Mouse (Mus musculus) liver (tissue): ENCODE results near the gene Alk.

Experiments
- DNase-seq: peaks from one replicate; pipeline ENCODE4 v3.0.0-alpha.2; 2020; ENCODE audit warnings: mixed read lengths

Gene Alk

DNA sequence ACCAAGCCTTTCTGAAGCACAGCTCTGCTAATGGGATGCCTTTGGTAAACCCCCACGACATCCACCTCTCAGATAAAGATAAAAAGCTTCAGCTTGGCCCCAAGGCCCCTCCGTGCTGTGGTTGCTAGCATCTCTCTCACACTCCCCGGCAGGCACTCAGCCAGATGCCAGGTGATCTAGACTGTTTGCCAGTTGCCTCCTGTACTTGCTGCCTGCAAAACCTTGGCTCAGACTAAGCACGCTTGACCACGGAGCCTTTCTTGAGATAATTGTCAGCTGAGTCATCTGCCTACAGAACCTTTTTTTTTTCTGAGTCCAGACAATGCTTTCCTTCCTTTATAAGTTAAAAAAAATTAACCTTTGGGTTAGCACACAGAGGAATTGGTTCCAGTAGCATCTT lies 486.1 kb downstream of the Alk start:
- DNase-seq = no peak

DNA sequence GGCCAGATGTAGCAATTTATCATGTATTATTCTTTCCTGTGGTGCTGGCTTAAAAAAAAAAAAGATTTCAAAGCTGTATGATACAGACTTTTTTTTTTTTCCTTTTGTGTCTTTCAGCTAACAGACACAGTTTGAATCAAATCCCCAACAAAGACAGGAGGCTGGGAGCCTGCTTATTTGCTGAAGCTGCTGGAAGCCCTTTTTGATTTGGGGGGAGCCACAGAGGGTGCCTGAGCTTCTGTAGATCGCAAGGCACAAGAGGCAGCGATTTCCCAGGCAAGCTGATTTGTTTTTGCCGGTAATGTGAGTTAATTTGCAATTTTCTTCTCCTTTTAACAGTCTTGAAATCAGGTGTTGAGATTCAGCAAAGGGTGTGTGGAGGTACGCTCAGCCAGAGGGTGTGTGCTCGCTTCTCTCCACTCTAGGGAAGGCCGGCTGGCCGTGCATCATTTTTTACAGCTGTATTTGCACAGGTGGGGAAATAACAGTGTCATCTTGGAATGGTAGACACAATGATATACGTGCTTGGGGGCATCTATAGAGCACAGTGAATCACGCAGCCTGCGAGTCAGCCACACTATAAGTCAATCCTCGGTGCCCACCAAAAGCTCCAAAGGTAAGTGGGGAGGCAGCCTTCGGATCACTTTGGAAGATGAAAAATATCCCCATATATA lies 489.0 kb downstream of the Alk start:
- no peak for DNase-seq

DNA sequence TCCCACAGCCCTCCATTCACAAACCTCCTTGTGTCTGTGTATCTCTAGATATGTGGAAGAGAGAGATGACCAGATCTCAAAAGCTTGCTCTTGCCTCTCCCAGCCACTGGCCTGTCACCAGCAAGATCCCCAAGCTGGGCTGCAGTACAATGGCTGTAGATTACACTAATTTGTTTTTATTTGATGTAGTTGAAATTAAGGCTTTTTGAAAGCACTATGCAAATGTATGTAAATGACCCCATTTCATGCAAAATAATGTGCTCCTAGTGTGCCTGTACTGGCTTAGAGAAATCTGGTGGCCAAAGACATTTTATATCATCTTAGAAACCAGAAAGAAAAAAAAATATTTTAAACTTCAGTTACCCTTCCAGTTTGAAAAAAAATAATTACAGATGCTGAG lies 492.4 kb downstream of the Alk start:
- DNase-seq = no peak

DNA sequence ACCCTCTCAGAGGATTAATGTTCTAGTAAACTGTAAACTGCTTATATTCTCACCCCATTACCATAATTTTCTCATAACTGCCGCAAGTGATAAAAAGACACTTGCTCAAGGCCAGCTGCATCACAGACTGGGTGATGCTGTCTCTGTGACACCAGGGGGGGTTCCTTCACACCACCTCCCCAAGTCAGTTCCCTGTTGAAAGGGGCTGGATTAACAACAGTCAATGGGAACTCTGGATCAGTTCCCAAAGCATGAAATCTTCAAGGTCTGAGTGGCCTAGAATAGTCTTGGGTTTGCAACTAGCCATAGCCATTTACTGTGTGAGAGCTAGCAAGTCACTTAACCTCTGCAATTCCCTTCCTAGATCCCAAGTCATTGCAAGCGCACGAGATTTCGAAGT lies 492.9 kb downstream of the Alk start:
- no peak for DNase-seq

DNA sequence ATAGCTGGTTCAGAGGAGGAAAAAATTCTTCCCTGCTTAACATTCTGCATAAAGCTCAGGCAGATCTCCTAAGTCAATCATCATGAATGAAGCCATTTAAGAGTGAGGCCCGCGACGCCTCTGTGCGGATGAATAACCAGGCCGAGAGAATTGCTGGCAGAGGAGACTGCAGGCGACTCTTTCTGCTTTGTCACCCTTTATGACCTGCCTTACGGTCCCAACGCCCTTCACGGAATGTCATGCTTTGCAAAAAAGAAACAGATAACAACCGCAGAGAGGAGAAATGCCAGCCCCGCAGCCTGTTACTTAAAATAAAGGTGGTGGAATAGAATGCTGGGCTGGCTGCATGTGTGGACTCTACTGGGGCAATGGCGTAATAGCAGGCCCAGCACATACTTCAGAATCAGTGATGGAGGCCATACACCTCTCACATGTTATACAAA lies 517.1 kb downstream of the Alk start:
- no peak for DNase-seq

DNA sequence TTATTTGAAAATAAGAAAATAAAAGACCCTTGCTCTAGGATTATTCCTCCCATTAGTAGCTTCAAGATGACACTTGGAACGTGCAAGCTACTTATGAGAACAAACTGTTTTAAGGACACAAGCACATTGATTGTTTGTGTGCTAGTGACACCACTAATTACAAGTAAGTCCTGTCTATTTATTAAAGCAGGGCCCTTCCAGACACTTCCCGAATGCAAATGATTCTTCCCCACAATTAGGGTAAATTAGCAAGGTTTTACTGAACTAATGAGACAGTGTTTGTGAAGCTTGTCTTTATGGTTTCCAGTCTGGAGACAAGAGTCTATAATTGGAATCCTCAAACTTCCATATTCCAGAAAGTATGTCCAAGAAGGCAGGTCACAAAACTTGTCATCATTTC lies 523.0 kb downstream of the Alk start:
- DNase-seq = no peak

DNA sequence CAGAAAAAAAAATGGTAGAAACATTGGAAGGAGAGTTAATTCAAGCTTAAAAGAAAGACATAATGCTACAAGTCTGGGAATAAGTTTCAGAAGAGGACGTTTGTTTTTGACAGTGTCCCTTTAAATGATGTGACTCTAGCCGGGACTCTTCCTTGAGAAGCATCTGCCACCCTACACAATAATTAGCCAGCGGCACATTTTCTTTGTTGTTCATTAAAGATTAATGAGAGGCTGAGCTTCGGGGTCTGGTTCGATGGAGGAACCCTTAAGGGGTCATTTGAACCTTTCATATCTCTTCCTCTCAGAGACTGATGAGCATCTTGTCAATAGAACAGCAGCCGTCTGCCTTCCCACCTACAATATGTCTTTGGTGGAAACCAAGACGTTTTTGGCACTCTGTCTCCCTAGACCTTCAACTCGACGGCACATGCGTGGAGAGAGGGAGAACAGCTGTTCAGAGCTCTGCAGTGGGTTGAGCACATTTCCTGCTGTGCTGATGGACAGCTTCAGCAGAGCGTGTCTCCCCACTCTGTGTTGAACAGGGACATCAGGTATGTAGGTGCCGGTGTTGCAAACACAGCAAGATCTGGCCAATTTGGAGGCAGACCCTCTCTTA lies 528.0 kb downstream of the Alk start:
- DNase-seq = no peak

DNA sequence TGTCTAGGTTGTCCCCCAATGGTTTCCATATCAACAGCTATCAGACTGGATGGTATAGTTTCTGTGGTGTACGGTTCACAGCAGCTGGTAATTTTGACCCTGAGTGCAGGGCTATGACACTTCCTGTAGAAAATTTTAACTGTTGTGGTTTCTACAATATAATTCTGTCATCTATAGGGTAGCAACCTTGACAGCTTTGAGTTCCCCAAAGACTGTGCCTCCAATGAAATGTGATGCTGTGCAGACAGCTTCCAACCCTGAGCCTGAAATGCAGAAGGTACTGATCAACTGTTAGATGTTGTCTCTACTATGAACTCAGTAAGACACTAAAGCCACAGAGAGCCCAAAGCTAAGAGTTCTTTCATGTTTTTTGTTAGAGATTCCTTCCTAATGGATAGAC lies 532.6 kb downstream of the Alk start:
- no peak for DNase-seq

DNA sequence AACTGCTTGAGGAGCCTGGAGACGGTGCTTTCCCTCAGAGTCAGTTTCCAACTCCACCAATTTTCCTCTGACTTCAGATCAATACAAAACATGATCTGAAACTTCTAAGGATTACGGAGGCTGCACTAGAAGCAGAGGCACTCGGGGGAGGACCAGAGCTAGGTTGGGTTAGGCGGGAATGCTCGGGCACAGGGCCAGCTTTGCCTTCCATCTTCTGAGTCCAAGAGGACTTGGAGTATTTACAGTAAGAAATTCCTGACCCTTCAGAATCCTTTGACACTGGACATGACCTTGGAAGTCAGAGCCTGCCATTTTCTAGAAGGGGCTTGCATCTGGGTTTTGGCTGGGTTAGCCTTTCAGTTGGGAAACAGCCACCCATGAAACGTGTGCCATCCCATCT lies 536.3 kb downstream of the Alk start:
- DNase-seq = no peak

DNA sequence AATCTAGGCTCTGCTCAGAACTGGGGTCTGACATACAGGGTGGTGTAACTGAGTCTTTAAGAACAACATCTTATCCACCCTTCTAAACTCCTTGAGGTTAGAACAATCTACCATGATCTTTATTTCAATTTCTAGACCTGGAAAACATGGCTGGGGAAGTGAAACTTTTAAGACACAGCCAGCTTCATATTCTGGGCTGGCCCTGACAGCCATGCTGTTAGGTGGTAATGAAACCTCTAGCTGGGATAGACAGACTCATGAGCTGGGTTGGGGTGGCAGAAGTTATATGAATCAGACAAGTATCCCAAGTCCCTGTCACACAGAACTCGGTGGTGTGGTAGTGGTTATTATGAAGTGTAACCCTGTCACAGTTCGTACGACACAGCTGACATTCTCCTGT lies 541.4 kb downstream of the Alk start:
- DNase-seq = no peak

DNA sequence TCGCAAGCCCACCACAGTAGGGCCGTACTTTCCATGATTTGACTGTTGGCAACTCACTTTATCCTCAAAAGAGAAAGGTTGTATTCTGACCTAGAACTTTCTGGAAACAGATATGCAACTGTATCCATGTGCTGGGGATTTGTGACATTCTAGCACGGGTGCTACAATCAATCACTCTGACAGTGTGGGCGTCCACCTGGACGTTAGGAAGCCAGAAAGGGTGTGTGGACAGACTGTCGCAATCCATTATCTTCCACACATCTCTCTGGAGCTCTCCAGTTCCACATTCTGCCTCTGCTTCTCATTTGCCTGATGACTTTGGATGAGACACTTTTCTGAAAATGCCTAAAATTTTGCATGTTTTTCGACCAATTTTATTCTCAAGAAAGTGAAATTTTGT lies 545.1 kb downstream of the Alk start:
- no peak for DNase-seq

DNA sequence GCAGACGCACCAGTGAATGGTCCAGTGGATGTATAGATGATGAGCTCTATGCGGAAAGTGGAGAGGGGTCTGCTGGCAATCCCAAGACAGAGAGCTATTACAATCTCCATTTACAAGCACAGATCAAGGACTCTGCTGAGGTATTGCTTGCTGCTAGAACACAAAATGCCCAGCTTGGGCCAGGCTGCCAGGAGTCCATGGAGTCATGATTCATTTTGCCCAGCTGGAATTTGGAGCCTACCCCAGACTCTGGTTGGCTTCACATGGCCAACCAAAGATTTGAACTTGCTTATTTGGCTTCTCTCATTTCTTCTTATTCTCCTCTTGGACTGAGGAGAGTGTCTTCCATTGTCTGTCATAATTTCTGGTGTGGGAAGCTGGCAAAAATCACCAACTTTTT lies 558.8 kb downstream of the Alk start:
- no peak for DNase-seq

DNA sequence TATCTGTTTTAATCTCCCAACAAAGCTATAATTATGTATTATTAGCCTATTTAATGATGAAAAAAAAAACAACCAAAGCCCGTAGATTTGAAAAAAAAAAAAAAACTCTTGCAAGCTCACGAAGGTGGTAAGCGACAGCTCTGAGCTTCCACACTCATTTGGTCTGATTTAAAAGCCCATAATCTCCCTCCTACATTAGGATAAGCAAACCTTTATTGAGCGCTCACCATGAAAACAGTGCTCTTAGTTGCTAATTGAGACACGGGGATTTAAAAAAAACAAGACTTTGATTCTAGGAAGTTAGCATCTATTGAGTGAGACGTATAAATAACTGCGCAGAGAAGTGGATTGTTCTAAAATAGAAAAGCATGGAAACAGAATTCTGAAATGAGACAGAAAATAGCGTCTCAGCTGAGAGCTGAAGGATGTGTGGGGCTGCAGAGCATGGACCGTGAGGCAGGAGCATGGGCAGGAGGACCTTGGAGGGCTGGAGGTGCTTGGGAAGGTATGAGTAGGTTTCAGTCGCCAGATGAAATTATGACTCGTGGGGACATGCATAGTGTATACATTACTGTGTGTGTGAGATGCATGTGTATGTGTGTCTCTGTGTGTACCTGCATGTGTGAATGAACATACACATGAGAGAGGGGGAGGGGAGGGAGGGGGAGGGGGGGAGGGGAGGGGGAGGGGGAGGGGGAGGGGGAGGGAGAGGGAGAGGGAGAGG lies 560.6 kb downstream of the Alk start:
- no peak for DNase-seq

DNA sequence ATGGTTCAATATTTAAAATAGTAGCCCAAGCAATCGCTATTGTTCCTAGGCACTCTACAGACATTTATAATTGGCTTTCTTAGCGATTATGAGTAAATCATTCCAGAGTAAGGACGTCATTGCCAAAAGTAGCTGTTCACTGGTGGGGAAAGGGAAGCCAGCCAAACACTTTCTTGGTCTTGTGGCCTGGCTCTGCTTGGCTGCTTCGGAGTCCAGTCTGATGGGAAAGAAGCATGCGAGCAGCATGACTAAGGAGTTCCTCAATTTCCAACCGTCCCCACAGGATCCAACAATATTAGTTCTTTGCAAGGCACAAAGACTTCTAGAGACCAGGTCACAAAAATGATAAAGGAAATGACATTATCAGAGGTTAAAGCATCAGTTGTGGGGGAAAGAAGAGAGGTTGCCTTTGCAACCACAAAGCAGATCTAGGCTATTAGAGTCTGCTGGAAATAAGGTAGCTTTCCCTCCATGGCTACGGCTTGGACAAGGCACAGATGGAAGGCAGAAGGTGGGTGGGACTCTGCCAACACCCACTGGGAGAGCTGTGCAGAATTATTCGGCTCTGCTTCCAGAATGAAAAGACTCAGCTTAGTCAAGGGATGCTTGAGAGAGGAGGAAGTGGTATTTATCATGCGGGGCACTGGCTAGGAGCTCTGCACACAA lies 561.3 kb downstream of the Alk start:
- no peak for DNase-seq

DNA sequence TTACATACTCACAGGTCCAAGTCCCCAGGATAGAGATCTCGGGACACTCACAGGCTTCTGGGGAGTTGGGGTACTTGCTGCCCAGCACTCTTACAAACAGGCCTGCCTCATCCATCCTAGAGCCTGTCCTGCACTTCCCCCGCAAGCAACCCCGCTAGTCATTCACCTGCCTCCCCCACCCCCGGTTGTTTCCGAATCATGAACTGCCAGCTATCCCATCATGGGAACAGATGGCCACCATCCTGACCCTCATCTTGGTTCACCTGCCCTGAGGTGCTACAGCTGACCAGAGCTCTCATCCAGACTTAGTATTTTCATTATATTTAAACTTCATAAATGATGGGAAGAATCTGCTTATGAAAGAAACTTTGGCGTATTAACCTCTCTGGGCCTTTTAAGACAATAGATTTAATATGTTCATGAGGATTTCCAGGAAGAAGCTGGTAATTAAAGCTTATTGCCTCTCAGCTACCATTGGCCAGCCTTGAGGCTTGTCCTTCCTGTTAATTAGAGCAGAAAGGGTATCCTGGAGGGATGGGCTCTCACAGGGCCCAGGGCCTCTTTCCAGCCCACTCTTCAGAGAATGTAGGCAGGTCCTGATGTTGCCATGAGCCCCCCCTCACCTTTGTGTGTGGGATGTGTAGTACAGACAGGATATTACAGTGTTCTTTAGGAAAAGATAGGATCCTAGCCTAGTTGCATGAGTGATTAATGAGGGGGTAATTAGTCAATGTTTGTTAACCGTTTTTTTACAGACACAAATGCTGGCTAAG lies 565.1 kb downstream of the Alk start:
- no peak for DNase-seq

DNA sequence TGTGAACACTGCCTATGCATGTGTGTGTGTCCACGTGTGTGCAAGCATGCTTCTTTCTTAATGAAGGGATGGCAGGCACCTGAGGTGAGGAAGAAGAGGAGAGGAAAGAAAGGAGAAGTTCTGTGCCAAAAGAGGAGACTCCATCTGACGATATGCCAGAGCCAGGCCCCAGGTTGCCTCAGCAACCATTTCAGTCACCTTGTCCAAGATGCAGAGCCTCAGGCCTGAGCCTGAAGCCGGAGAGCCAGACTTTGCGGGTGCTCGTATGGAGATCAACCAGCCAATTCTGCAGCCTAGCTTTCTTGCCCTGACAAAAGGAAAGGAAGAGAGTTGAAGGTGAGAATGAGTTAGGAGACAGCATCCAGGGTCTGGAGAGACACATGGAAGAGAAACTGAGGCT lies 566.1 kb downstream of the Alk start:
- no peak for DNase-seq

DNA sequence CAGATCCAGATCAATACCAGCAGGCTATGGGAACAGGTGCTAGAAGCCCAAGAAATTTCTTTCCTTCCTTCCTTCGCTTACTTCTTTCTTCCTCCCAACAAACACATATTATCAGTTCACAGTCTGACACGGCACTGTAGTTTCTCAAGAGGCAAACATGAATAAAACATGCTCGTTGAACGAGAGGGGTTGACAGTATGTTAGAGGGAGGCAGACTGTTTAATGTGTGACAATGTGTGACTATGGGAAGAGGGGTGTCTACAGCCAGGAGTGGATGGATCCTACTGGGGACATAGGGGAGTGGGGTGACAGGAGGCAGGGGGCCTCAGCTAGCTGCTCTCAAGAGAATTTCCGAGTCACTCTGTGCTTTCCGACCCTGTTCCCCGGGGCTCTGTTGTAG lies 573.8 kb downstream of the Alk start:
- no peak for DNase-seq

DNA sequence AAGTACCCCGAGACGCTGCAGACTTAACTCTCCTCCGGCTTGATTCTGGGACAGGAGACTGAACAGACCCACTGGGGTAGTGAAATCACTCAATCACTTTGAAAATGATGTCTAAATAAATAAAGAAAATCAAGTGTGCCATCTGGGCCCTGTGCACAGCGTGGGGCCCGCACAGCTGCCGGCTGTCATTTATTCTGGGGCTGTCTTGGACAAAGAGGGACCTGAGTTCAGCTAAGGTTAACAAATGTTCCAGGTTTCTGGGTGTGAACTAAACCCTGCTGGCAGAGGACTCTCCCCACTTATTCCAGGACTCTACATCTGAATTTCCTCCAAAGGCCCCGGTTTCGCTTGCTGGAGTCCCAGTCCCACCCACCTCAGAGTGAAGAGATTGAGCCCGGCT lies 581.1 kb downstream of the Alk start:
- DNase-seq = no peak

DNA sequence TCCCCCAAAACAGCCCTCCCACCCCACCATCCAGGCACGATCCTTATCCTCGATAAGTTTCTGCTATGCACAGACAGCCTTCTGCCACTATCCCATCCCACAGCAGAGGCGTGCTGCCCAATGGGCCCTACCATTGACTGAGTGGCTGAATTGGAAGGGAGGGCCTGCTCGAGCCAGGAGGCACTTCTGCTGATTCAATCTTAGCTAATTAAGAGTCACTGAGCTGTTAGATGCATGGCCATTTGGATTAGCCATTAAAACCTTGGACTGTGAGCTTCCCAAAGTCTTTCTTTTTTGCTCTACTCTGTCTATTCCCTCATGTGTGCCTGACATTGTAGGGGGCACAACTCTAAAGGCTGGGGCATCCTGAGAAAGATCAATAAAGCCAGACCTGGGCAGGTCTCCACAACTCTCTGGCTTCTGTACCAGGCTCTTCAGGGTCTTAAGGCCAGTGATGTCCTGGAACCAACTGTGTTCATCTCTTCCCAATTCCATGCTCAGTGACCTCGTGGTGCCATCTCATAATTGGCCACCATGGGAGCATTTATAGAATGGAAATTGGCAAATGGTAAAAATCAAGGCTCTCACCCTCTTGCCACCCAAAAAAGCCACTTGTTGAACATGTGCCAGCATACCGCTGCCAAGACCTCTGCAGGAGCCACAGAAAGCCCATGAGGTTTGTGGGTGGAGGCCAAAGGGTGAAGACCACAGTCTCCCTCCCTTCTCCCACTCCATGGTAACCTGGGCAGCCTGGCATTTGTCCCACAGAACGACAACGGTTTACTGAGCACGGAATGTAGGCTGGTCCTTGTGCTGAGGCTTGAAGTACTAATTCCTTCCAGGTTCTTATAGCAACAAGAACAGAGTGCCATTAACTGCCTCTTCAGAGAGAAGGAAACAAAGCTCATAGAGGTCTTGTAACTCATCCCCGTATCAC lies 582.4 kb downstream of the Alk start:
- no peak for DNase-seq

DNA sequence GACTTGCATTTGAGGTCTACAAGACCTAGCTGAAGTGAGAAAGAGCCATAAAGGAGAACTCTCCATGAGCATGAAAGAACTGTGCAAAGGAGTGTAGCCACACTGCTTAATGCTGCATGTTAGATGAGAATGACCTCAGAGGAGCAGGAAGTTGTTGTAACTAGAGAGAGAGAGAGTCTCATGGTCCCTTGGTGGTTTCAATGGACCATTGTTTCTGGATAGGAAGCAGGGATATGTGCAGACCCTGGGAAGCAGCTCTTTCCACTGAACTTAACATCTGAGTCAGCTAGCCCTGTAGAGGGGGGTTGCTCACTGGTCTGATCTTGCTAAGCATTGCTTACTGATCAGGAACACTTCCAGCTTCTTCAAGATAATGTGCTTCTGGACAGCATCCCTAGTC lies 587.1 kb downstream of the Alk start:
- no peak for DNase-seq

DNA sequence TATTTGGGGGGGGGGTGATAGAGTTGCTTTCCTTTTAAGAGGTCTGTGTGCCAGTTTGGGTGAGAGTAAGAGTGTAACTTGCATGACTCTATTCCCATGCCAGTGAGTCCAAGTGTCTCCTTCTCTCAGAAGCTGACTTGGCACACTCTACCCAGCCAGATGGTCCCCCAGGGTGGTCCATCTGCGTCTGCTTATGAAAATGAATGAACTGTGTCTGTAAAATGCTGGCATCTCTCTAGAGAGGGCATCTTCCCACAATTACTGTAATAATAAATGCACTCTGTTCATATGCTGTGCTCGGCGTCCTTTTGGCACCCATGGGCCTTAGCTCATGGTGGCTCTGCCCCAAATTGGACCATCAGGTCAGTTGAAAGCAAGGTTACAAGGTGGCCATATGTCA lies 589.2 kb downstream of the Alk start:
- no peak for DNase-seq

DNA sequence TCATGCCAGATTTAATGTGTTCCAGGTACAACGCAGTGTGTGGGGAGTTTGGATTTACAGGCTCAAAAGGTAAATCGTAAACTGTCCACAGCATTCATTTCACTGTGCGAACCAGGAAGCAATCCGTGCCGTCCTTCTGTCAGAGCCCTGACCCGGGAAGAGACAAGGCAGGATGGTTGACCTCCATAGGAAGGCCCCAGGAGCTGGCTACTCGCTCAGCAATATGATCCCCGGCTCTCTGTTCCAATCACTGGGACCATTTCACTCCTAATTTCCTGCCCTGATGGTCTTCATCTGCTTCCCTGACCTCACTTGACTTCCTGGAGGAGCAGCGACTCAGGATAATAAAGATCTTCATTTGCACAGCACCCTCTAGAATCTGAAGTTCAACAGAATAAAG lies 591.7 kb downstream of the Alk start:
- no peak for DNase-seq
